Mouse (Mus musculus): ENCODE data around the gene Hcfc1r1. TPM values are rescaled to one million over a fixed set of nuclear protein-coding genes. Genes with fewer than 3 reads are reported as not detected.

The Hcfc1r1 gene
- total and polyA plus RNA-seq, 3 experiments, result 6.0 to 26.5 (median 8.9) TPM

- H3K79me2 ChIP-seq (replicated peaks; ENCODE audit: control insufficient read depth, extremely low read depth, insufficient read depth, poor library complexity, severe bottlenecking), result no peaks in the 10 kb centered on the region
- dilution Hi-C loops (cut with MboI; ENCODE audit: extremely low pct_ligation_motif_present, extremely low pct_unique_long_range_greater_than_20kb, low sequenced_read_pairs), result no loop called here
- no peaks in the 10 kb centered on the region for H3K36me3 ChIP-seq (replicated peaks in 1 of 2; ENCODE audit: control insufficient read depth in 1 of 2, insufficient read depth in 1 of 2, low read length in 1 of 2)
- H3K4me3 ChIP-seq (replicated peaks in 1 of 3; ENCODE audit: low read depth in 2 of 3, low read length in 2 of 3, poor library complexity in 1 of 3), result no peak overlapping the region
- in situ Hi-C loops (cut with MboI; ENCODE audit: low pct_ligation_motif_present, low pct_unique_long_range_greater_than_20kb, low sequenced_read_pairs), result no loop called here
- no peak overlapping the region for H3K9ac ChIP-seq (ENCODE audit: insufficient read depth, low read depth)
- no peak overlapping the region for H3K4me2 ChIP-seq (ENCODE audit: insufficient read depth, low read depth, poor library complexity, severe bottlenecking)
- no peaks in the 10 kb centered on the region for H3K9me3 ChIP-seq (replicated peaks; ENCODE audit: low read length)
- DNase-seq (ENCODE audit: extremely low read depth), result no peak
- H3K27me3 ChIP-seq (replicated peaks), result peaks cover 75% of the 10 kb centered on the region
- peaks cover 0 to 5% of the 10 kb centered on the region in 2 experiments; a peak in 3 of 4 replicates for H3K4me1 ChIP-seq (ENCODE audit: control insufficient read depth in 1 of 2, insufficient read depth in 2 of 2)
- H3K27ac ChIP-seq (ENCODE audit: insufficient read depth, low read depth), result no peak overlapping the region
- TF ChIP-seq ZC3H11A (IDR thresholded peaks at IDR 0.05; ENCODE audit: low read depth, low read length) (no peak), TCF12 (IDR thresholded peaks at IDR 0.05; ENCODE audit: low read depth, low read length) (no peak), USF2 (conservative IDR thresholded peaks at IDR 0.05; ENCODE audit: low read depth, low read length) (no peak), CTCF (conservative IDR thresholded peaks at IDR 0.05 in 1 of 2, IDR thresholded peaks at IDR 0.05 in 1 of 2; ENCODE audit: low read depth in 2 of 2, low read length in 2 of 2) (no peak), E2F4 (IDR thresholded peaks at IDR 0.05; ENCODE audit: insufficient replicate concordance, low read depth, low read length) (no peak), ZMIZ1 (IDR thresholded peaks at IDR 0.05; ENCODE audit: low read depth, low read length) (no peak), MAZ (IDR thresholded peaks at IDR 0.05; ENCODE audit: low read depth, low read length) (no peak), JUN (IDR thresholded peaks at IDR 0.05; ENCODE audit: insufficient read depth, low read depth, low read length) (no peak), CHD1 (IDR thresholded peaks at IDR 0.05; ENCODE audit: low read depth, low read length) (no peak), CHD2 (IDR thresholded peaks at IDR 0.05; ENCODE audit: low read length) (no peak)
Measured at GRCm38 (mm10) chr17:23627813-23628212, 45.6 kb upstream of the Hcfc1r1 start.

DNA sequence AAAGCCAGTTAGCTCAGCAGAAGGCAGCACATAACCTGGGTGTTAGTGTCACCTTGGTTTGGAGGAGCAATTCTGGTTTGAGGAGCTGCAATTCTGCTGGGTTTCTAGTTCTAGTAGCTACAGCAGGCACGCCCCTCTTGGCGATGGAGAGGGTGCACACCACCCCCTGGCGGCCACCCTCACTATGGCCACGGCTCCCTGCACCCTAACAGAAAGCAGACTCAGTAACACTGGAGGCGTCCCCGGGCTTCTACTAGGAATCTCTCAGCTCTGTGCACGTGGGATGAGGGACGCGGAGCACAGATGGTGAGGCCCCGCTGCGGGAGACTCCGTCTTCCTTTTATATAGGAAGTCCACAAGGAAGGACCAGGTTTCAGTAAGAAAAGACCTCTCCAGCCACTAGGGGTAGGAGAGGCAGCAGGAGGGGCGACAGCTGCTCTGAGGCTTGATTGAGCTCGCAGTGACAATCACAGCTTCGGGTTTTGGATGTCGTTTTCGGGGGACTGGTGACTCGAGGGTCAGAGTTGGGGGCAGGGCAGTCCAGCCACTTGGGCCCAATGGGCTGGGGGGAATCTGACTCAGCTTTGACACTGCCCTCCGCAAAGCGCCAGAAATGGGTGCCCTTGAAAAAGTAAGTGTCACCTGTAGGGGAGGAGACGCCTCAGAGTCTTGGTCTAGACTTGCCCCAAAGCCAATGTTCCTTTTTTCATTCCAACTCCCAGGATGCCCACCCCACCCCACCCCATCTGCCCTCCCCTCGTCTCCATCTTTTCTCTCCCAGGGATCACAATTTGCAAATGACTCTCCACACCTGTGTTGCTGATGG, 43.0 kb upstream of the Hcfc1r1 start:
- Histone ChIP-seq H3K9ac (ENCODE audit: insufficient read depth, low read depth) (peak overlapping the region; percentile 34; the same call in 1 of the 2 replicates), H3K4me2 (ENCODE audit: insufficient read depth, low read depth, poor library complexity, severe bottlenecking) (peak overlapping the region; percentile 82), H3K4me3 (replicated peaks in 1 of 3; ENCODE audit: low read depth in 2 of 3, low read length in 2 of 3, poor library complexity in 1 of 3) (no peak overlapping the region), H3K36me3 (replicated peaks in 1 of 2; ENCODE audit: control insufficient read depth in 1 of 2, insufficient read depth in 1 of 2, low read length in 1 of 2) (no peaks in the 10 kb centered on the region), H3K4me1 (ENCODE audit: control insufficient read depth in 1 of 2, insufficient read depth in 2 of 2) (peaks cover 0 to 5% of the 10 kb centered on the region in 2 experiments; a peak in 3 of 4 replicates), H3K27me3 (replicated peaks) (peaks cover 84% of the 10 kb centered on the region), H3K9me3 (replicated peaks; ENCODE audit: low read length) (no peaks in the 10 kb centered on the region), H3K79me2 (replicated peaks; ENCODE audit: control insufficient read depth, extremely low read depth, insufficient read depth, poor library complexity, severe bottlenecking) (no peaks in the 10 kb centered on the region), H3K27ac (ENCODE audit: insufficient read depth, low read depth) (no peak overlapping the region)
- TF ChIP-seq USF1 (IDR thresholded peaks at IDR 0.05; ENCODE audit: low read depth, low read length) (no peak), MYC (IDR thresholded peaks at IDR 0.05; ENCODE audit: low read depth, low read length) (no peak), JUND (conservative IDR thresholded peaks at IDR 0.05; ENCODE audit: low read depth, low read length) (no peak), ZKSCAN1 (IDR thresholded peaks at IDR 0.05; ENCODE audit: borderline replicate concordance, low read depth, low read length) (no peak), TBP (conservative IDR thresholded peaks at IDR 0.05; ENCODE audit: low read depth, low read length) (no peak), BHLHE40 (IDR thresholded peaks at IDR 0.05; ENCODE audit: low read depth, low read length) (0 out of 2 replicates have a peak, but pooled peaks have one; percentile 26), SMC3 (IDR thresholded peaks at IDR 0.05; ENCODE audit: low read depth, low read length) (peak; percentile 73), CHD1 (IDR thresholded peaks at IDR 0.05; ENCODE audit: low read depth, low read length) (no peak), RAD21 (IDR thresholded peaks at IDR 0.05; ENCODE audit: low read depth, low read length) (peak; percentile 77), ETS1 (conservative IDR thresholded peaks at IDR 0.05; ENCODE audit: low read depth, low read length) (no peak), HCFC1 (IDR thresholded peaks at IDR 0.05; ENCODE audit: low read depth, low read length) (no peak), TCF12 (IDR thresholded peaks at IDR 0.05; ENCODE audit: low read depth, low read length) (no peak), JUN (IDR thresholded peaks at IDR 0.05; ENCODE audit: insufficient read depth, low read depth, low read length) (no peak), POLR2AphosphoS2 (IDR thresholded peaks at IDR 0.05; ENCODE audit: low read depth, low read length) (no peak), E2F4 (IDR thresholded peaks at IDR 0.05; ENCODE audit: insufficient replicate concordance, low read depth, low read length) (no peak), CTCF (conservative IDR thresholded peaks at IDR 0.05 in 1 of 2, IDR thresholded peaks at IDR 0.05 in 1 of 2; ENCODE audit: low read depth in 2 of 2, low read length in 2 of 2) (peak; percentile 26 to 88; a peak in 3 of 4 replicates), KAT2A (IDR thresholded peaks at IDR 0.05; ENCODE audit: insufficient replicate concordance, low read length) (no peak), MAX (IDR thresholded peaks at IDR 0.05; ENCODE audit: low read length) (no peak), MAZ (IDR thresholded peaks at IDR 0.05; ENCODE audit: low read depth, low read length) (no peak), MAFK (IDR thresholded peaks at IDR 0.05; ENCODE audit: insufficient replicate concordance, low read length) (no peak), NELFE (IDR thresholded peaks at IDR 0.05; ENCODE audit: low read depth, low read length) (no peak)
- in situ Hi-C loops (cut with MboI; ENCODE audit: low pct_ligation_motif_present, low pct_unique_long_range_greater_than_20kb, low sequenced_read_pairs) (no loop called here), dilution Hi-C loops (cut with MboI; ENCODE audit: extremely low pct_ligation_motif_present, extremely low pct_unique_long_range_greater_than_20kb, low sequenced_read_pairs) (no loop called here)
- DNase-seq (ENCODE audit: extremely low read depth), result peak; percentile 57

Data from CH12.LX (cell line).